Mouse (Mus musculus) thymus, adult 2 months (tissue): ENCODE results near the gene Tspan5. TPM values are rescaled to one million over a fixed set of nuclear protein-coding genes. Genes with fewer than 3 reads are reported as not detected.

Experiments
- DNase-seq: peaks from one replicate; pipeline ENCODE4 v3.0.0; 2021
- H3K27ac ChIP-seq: fragments of 200-500 bp; 2 replicates; pipeline ENCODE4 v1.5.1; 2012; ENCODE audit warnings: low read length, control low read depth; ENCODE audit not compliant: control insufficient read depth, insufficient read depth
- H3K27me3 ChIP-seq: fragments of 200-500 bp; 2 replicates; pipeline ENCODE4 v1.6.1; 2012; ENCODE audit warnings: mild to moderate bottlenecking, low read length, moderate library complexity, mixed read lengths; ENCODE audit not compliant: control insufficient read depth, insufficient read depth
- H3K36me3 ChIP-seq: fragments of 200-500 bp; 2 replicates; pipeline ENCODE4 v1.6.1; 2012; ENCODE audit warnings: mild to moderate bottlenecking, low read length, moderate library complexity; ENCODE audit not compliant: control insufficient read depth, insufficient read depth
- H3K4me1 ChIP-seq: fragments of 200-500 bp; replicated peaks from 2 replicates; pipeline ENCODE4 v1.6.1; 2012; ENCODE audit warnings: low read length; ENCODE audit not compliant: control insufficient read depth, insufficient read depth
- H3K4me3 ChIP-seq: fragments of 200-500 bp; 2 replicates; pipeline ENCODE4 v1.5.1; 2012; ENCODE audit warnings: mild to moderate bottlenecking, low read length, control low read depth, moderate library complexity; ENCODE audit not compliant: control insufficient read depth, insufficient read depth
- CTCF ChIP-seq: fragments of 200-500 bp; IDR thresholded peaks from 2 replicates; pipeline ENCODE4 v1.5.1; 2012; ENCODE audit warnings: mild to moderate bottlenecking, control low read depth, low read length, moderate library complexity, borderline replicate concordance; ENCODE audit not compliant: control insufficient read depth, poor library complexity, insufficient read depth; ENCODE audit errors: extremely low read depth
- POLR2A ChIP-seq: fragments of 200-500 bp; IDR thresholded peaks from 2 replicates; pipeline ENCODE4 v1.6.1; 2012; ENCODE audit warnings: mild to moderate bottlenecking, low read length, control low read depth, moderate library complexity; ENCODE audit not compliant: control insufficient read depth, poor library complexity, insufficient read depth; ENCODE audit errors: extremely low read depth
- WGBS: fragments of 180-500 bp; shearing (Covaris S2); methylation state at CpG from one replicate; pipeline ENCODE4 v1.1.7; 2018; 5-methylcytosine and 5-hydroxymethylcytosine counted together
- polyA plus RNA-seq: library from polyadenylated mRNA; depleted of rRNA; stranded (reverse); fragments of >200 nt; gene quantifications from 2 replicates; pipeline ENCODE4 v1.2.3, GENCODE M21; 2012

Gene Tspan5
- polyA plus RNA-seq, 1 experiment, result 15.9 TPM

- H3K4me1 ChIP-seq, result no peaks in the 10 kb centered on the region
- TF ChIP-seq POLR2A, result no peak
- no peak for TF ChIP-seq CTCF
- H3K36me3 ChIP-seq, result no peaks in the 10 kb centered on the region
- no peak overlapping the region for H3K27ac ChIP-seq
- 90% methylated on average over 13 of the region's 13 CpGs for WGBS
- H3K27me3 ChIP-seq, result no peaks in the 10 kb centered on the region
- no peak overlapping the region for H3K4me3 ChIP-seq
- DNase-seq, result no peak
These were observed 126.4 kb downstream of the Tspan5 start for GRCm38 (mm10) chr3:138868409-138868808.

- no peaks in the 10 kb centered on the region for H3K27me3 ChIP-seq
- no peak overlapping the region for H3K4me3 ChIP-seq
- H3K27ac ChIP-seq, result no peak overlapping the region; the same call in 1 of the 2 replicates
- H3K36me3 ChIP-seq, result no peaks in the 10 kb centered on the region
- no peak for TF ChIP-seq CTCF
- TF ChIP-seq POLR2A, result no peak
- H3K4me1 ChIP-seq, result peaks cover 33% of the 10 kb centered on the region
- DNase-seq, result no peak
- 95% methylated on average over 7 of the region's 7 CpGs for WGBS
These were observed 133.3 kb downstream of the Tspan5 start for GRCm38 (mm10) chr3:138875282-138875681.

- no peaks in the 10 kb centered on the region for H3K36me3 ChIP-seq
- peak overlapping the region; percentile 93 for H3K27ac ChIP-seq
- WGBS, result 42% methylated on average over 6 of the region's 6 CpGs
- no peak overlapping the region for H3K4me3 ChIP-seq
- peaks cover 33% of the 10 kb centered on the region for H3K4me1 ChIP-seq
- TF ChIP-seq CTCF (no peak), POLR2A (no peak)
- peak; percentile 51 for DNase-seq
- no peaks in the 10 kb centered on the region for H3K27me3 ChIP-seq
These were observed 133.9 kb downstream of the Tspan5 start for GRCm38 (mm10) chr3:138875936-138876335.

GRCm38 (mm10) chr3:138876418-138876817 is 134.4 kb downstream of the Tspan5 start:
- Histone ChIP-seq H3K27ac (peak overlapping the region; percentile 93), H3K4me1 (peaks cover 33% of the 10 kb centered on the region), H3K36me3 (no peaks in the 10 kb centered on the region), H3K27me3 (no peaks in the 10 kb centered on the region), H3K4me3 (no peak overlapping the region)
- WGBS, result 77% methylated on average over 10 of the region's 10 CpGs
- peak; percentile 26 for DNase-seq
- TF ChIP-seq CTCF (no peak), POLR2A (no peak)

- 11% methylated on average over 14 of the region's 14 CpGs for WGBS
- TF ChIP-seq POLR2A, result no peak
- no peak for TF ChIP-seq CTCF
These were observed 135.0 kb downstream of the Tspan5 start for GRCm38 (mm10) chr3:138876931-138877361.

GRCm38 (mm10) chr3:138877741-138878140 is 135.7 kb downstream of the Tspan5 start:
- WGBS, result 56% methylated on average over 4 of the region's 4 CpGs
- H3K4me1 ChIP-seq, result peaks cover 33% of the 10 kb centered on the region
- TF ChIP-seq POLR2A, result no peak
- TF ChIP-seq CTCF, result no peak
- peak overlapping the region; percentile 28 for H3K4me3 ChIP-seq
- H3K27me3 ChIP-seq, result no peaks in the 10 kb centered on the region
- peak; percentile 28 for DNase-seq
- H3K36me3 ChIP-seq, result no peaks in the 10 kb centered on the region
- H3K27ac ChIP-seq, result peak overlapping the region; percentile 93

More at GRCm38 (mm10) chr3:138876931-138877361, 135.0 kb downstream of the Tspan5 start:
- Histone ChIP-seq H3K27me3 (no peaks in the 10 kb centered on the region), H3K36me3 (no peaks in the 10 kb centered on the region), H3K4me1 (peaks cover 33% of the 10 kb centered on the region), H3K27ac (peak overlapping the region; percentile 93), H3K4me3 (peak overlapping the region; percentile 28)
- DNase-seq, result peak; percentile 77

- no peak for TF ChIP-seq CTCF
- no peaks in the 10 kb centered on the region for H3K36me3 ChIP-seq
- no peak overlapping the region for H3K4me3 ChIP-seq
- DNase-seq, result no peak
- peaks cover 18% of the 10 kb centered on the region for H3K4me1 ChIP-seq
- H3K27ac ChIP-seq, result no peak overlapping the region
- 95% methylated on average over 11 of the region's 11 CpGs for WGBS
- no peaks in the 10 kb centered on the region for H3K27me3 ChIP-seq
These were observed 139.2 kb downstream of the Tspan5 start for GRCm38 (mm10) chr3:138880999-138881724.
